Mouse (Mus musculus): Measurements from ENCODE around the gene Bcl2.

DNA sequence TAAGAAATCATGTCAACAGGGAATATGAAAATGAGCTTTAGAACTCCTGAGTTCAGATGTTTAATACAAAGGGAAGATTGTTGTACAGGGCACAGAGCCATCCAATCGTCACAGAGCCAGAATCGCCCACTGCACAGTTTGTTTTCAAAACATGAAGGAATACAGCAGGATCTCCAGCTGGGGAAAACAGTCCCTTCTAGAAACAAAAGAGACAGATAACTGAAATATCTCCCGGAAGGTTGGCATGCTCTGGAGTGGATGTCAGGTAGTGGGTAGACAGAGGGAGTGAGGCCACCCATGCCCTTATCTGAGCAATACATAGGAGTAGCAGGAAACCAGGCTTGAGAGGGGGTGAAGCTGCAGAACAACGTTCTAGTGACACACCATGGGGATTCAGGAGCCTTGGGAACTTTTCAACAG lies 60.6 kb downstream of the Bcl2 start:
- TF ChIP-seq CTCF (IDR thresholded peaks at IDR 0.05; ENCODE audit: extremely low read depth, insufficient read depth, low read length) (no peak), POLR2A (IDR thresholded peaks at IDR 0.05; ENCODE audit: extremely low read depth, insufficient read depth, low read length) (no peak)
